Mouse (Mus musculus): ENCODE results near the gene Cdk6. TPM values are rescaled to one million over a fixed set of nuclear protein-coding genes. Genes with fewer than 3 reads are reported as not detected.

Cdk6 gene
- total and polyA plus RNA-seq, 3 experiments = 40.4 to 171 (median 50.8) TPM

DNA sequence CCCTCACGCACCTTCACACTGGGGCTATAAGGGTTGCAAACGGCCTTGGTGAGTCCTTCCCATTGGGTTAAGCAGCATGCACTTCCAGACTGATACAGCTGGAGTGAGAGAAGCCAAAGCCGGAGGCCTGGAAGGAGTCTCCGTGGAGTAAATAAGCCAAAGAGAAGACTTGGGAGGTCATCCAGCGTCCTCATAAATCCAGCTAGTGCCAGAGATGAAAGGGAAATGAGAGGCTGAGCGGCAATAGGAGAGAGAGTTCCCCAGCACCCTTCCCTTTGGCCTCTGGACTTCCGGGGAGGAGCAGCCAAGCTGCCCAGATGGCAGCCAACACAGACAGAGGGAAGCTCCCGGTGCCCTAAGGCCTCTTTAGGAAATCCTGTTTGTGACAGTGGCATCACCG lies 149.8 kb downstream of the Cdk6 start:
- Histone ChIP-seq H3K27me3 (replicated peaks) (no peaks in the 10 kb centered on the region), H3K4me1 (ENCODE audit: control insufficient read depth in 1 of 2, insufficient read depth in 2 of 2) (peaks cover 25 to 77% of the 10 kb centered on the region in 2 experiments), H3K36me3 (replicated peaks in 1 of 2; ENCODE audit: control insufficient read depth in 1 of 2, insufficient read depth in 1 of 2, low read length in 1 of 2) (peaks cover 19 to 45% of the 10 kb centered on the region in 2 experiments), H3K4me2 (ENCODE audit: insufficient read depth, low read depth, poor library complexity, severe bottlenecking) (peak overlapping the region; percentile 24), H3K27ac (ENCODE audit: insufficient read depth, low read depth) (peak overlapping the region; percentile 84), H3K9me3 (replicated peaks; ENCODE audit: low read length) (peaks cover 3% of the 10 kb centered on the region), H3K79me2 (replicated peaks; ENCODE audit: control insufficient read depth, extremely low read depth, insufficient read depth, poor library complexity, severe bottlenecking) (peaks cover 30% of the 10 kb centered on the region), H3K4me3 (replicated peaks in 1 of 3; ENCODE audit: low read depth in 2 of 3, low read length in 2 of 3, poor library complexity in 1 of 3) (peak overlapping the region in 1 of 3 experiments; percentile 5), H3K9ac (ENCODE audit: insufficient read depth, low read depth) (peak overlapping the region; percentile 5)
- dilution Hi-C loops (cut with MboI; ENCODE audit: extremely low pct_ligation_motif_present, extremely low pct_unique_long_range_greater_than_20kb, low sequenced_read_pairs) (no loop called here), in situ Hi-C loops (cut with MboI; ENCODE audit: low pct_ligation_motif_present, low pct_unique_long_range_greater_than_20kb, low sequenced_read_pairs) (loop anchor here (10.0 kb wide), 1 partner anchor 146 kb away; the partner anchor contains the start of gene Cdk6)
- DNase-seq (ENCODE audit: extremely low read depth) = no peak
- TF ChIP-seq E2F4 (IDR thresholded peaks at IDR 0.05; ENCODE audit: insufficient replicate concordance, low read depth, low read length) (no peak), JUND (conservative IDR thresholded peaks at IDR 0.05; ENCODE audit: low read depth, low read length) (no peak), HCFC1 (IDR thresholded peaks at IDR 0.05; ENCODE audit: low read depth, low read length) (no peak), CHD2 (IDR thresholded peaks at IDR 0.05; ENCODE audit: low read length) (no peak), ZKSCAN1 (IDR thresholded peaks at IDR 0.05; ENCODE audit: borderline replicate concordance, low read depth, low read length) (no peak), RAD21 (IDR thresholded peaks at IDR 0.05; ENCODE audit: low read depth, low read length) (no peak), PAX5 (IDR thresholded peaks at IDR 0.05; ENCODE audit: low read length) (no peak), POLR2AphosphoS2 (IDR thresholded peaks at IDR 0.05; ENCODE audit: low read depth, low read length) (no peak), ZMIZ1 (IDR thresholded peaks at IDR 0.05; ENCODE audit: low read depth, low read length) (no peak), MYC (IDR thresholded peaks at IDR 0.05; ENCODE audit: low read depth, low read length) (no peak), CTCF (conservative IDR thresholded peaks at IDR 0.05 in 1 of 2, IDR thresholded peaks at IDR 0.05 in 1 of 2; ENCODE audit: low read depth in 2 of 2, low read length in 2 of 2) (no peak), UBTF (IDR thresholded peaks at IDR 0.05; ENCODE audit: low read depth, low read length) (no peak), EP300 (IDR thresholded peaks at IDR 0.05; ENCODE audit: low read length) (no peak)

- H3K4me1 ChIP-seq (ENCODE audit: control insufficient read depth in 1 of 2, insufficient read depth in 2 of 2) = peaks cover 27 to 83% of the 10 kb centered on the region in 2 experiments
- no peak for TF ChIP-seq MXI1 (IDR thresholded peaks at IDR 0.05; ENCODE audit: low read depth, low read length)
- TF ChIP-seq ELF1 (IDR thresholded peaks at IDR 0.05; ENCODE audit: low read depth, low read length) = no peak
- no peak for TF ChIP-seq USF1 (IDR thresholded peaks at IDR 0.05; ENCODE audit: low read depth, low read length)
- no peak for TF ChIP-seq CHD2 (IDR thresholded peaks at IDR 0.05; ENCODE audit: low read length)
- TF ChIP-seq IRF4 (IDR thresholded peaks at IDR 0.05; ENCODE audit: low read depth, low read length) = 0 out of 2 replicates have a peak, but pooled peaks have one; percentile 11
- no peak for TF ChIP-seq TCF12 (IDR thresholded peaks at IDR 0.05; ENCODE audit: low read depth, low read length)
- TF ChIP-seq MEF2A (IDR thresholded peaks at IDR 0.05; ENCODE audit: borderline replicate concordance, low read depth, low read length) = 0 out of 2 replicates have a peak, but pooled peaks have one; percentile 26
- TF ChIP-seq E2F4 (IDR thresholded peaks at IDR 0.05; ENCODE audit: insufficient replicate concordance, low read depth, low read length) = no peak
- no peak overlapping the region for H3K4me3 ChIP-seq (replicated peaks in 1 of 3; ENCODE audit: low read depth in 2 of 3, low read length in 2 of 3, poor library complexity in 1 of 3)
- H3K27me3 ChIP-seq (replicated peaks) = no peaks in the 10 kb centered on the region
- H3K9me3 ChIP-seq (replicated peaks; ENCODE audit: low read length) = peaks cover 3% of the 10 kb centered on the region
- peaks cover 38% of the 10 kb centered on the region for H3K79me2 ChIP-seq (replicated peaks; ENCODE audit: control insufficient read depth, extremely low read depth, insufficient read depth, poor library complexity, severe bottlenecking)
- peak overlapping the region; percentile 37 for H3K9ac ChIP-seq (ENCODE audit: insufficient read depth, low read depth)
- peak overlapping the region; percentile 84 for H3K27ac ChIP-seq (ENCODE audit: insufficient read depth, low read depth)
- in situ Hi-C loops (cut with MboI; ENCODE audit: low pct_ligation_motif_present, low pct_unique_long_range_greater_than_20kb, low sequenced_read_pairs) = loop anchor here (10.0 kb wide), 1 partner anchor 147 kb away; the partner anchor contains the start of gene Cdk6
- peaks cover 16 to 41% of the 10 kb centered on the region in 2 experiments for H3K36me3 ChIP-seq (replicated peaks in 1 of 2; ENCODE audit: control insufficient read depth in 1 of 2, insufficient read depth in 1 of 2, low read length in 1 of 2)
- peak overlapping the region; percentile 51; the same call in 1 of the 2 replicates for H3K4me2 ChIP-seq (ENCODE audit: insufficient read depth, low read depth, poor library complexity, severe bottlenecking)
- dilution Hi-C loops (cut with MboI; ENCODE audit: extremely low pct_ligation_motif_present, extremely low pct_unique_long_range_greater_than_20kb, low sequenced_read_pairs) = no loop called here
- DNase-seq (ENCODE audit: extremely low read depth) = no peak
Observed at GRCm38 (mm10) chr5:3491883-3492282, 150.6 kb downstream of the Cdk6 start.

Measured in CH12.LX (cell line).